Mouse (Mus musculus) C2C12 (cell line): ENCODE measurements around the gene Spry1. TPM values are rescaled to one million over a fixed set of nuclear protein-coding genes. Genes with fewer than 3 reads are reported as not detected.

Source experiments
- H3K27me3 ChIP-seq: one replicate; pipeline ENCODE4 v1.6.1; 2011; ENCODE audit not compliant: control insufficient read depth, insufficient read depth, insufficient read length
- H3K36me3 ChIP-seq: one replicate; pipeline ENCODE4 v1.6.1; 2011; ENCODE audit not compliant: control insufficient read depth, insufficient read depth
- H3K4me3 ChIP-seq: one replicate; pipeline ENCODE4 v1.5.1; 2011; ENCODE audit warnings: mild to moderate bottlenecking, control low read depth; ENCODE audit not compliant: poor library complexity, insufficient read depth, severe bottlenecking
- H3K79me2 ChIP-seq: one replicate; pipeline ENCODE4 v1.6.1; 2011; ENCODE audit not compliant: control insufficient read depth, insufficient read depth
- H3K79me3 ChIP-seq: one replicate; pipeline ENCODE4 v1.6.1; 2011; ENCODE audit warnings: low read depth, control low read depth
- H3ac ChIP-seq: one replicate; pipeline ENCODE3; 2011; ENCODE audit warnings: low read depth; ENCODE audit not compliant: control insufficient read depth, insufficient read length
- CEBPB ChIP-seq: IDR thresholded peaks from one replicate; pipeline ENCODE4 v1.6.1; 2011; ENCODE audit warnings: low read depth, mild to moderate bottlenecking, control low read depth, moderate library complexity
- CTCF ChIP-seq: IDR thresholded peaks from one replicate; pipeline ENCODE4 v1.5.1; 2011; ENCODE audit not compliant: control insufficient read depth, insufficient read depth, insufficient read length
- FOSL1 ChIP-seq: IDR thresholded peaks from one replicate; pipeline ENCODE4 v1.8.0; 2011; ENCODE audit warnings: mild to moderate bottlenecking, low read length; ENCODE audit not compliant: poor library complexity, insufficient read depth, severe bottlenecking
- MAX ChIP-seq: IDR thresholded peaks from one replicate; pipeline ENCODE4 v1.6.1; 2011; ENCODE audit warnings: mild to moderate bottlenecking, control low read depth
- MYOD1 ChIP-seq: IDR thresholded peaks from one replicate; pipeline ENCODE4 v1.6.1; 2011; ENCODE audit warnings: low read depth; ENCODE audit not compliant: control insufficient read depth, insufficient read length
- MYOG ChIP-seq: IDR thresholded peaks from one replicate; pipeline ENCODE4 v1.6.1; 2011; ENCODE audit not compliant: control insufficient read depth, insufficient read length; ENCODE audit errors: extremely low read depth
- USF1 ChIP-seq: IDR thresholded peaks from one replicate; pipeline ENCODE4 v1.6.1; 2011; ENCODE audit warnings: low read depth, mild to moderate bottlenecking, control low read depth, moderate library complexity
- polyA plus RNA-seq: library from polyadenylated mRNA; unstranded; fragments of >200 nt; fragmentation: generic; extraction: Trizol; gene quantifications from one replicate; pipeline ENCODE4 v1.2.1, GENCODE M21; 2012; ENCODE audit warnings: missing spikeins

The Spry1 gene
- polyA plus RNA-seq, 1 experiment: 1.4 TPM

GRCm38 (mm10) chr3:37649281-37649680 is 9.5 kb downstream of the Spry1 start:
- no peak overlapping the region for H3K4me3 ChIP-seq
- no peaks in the 10 kb centered on the region for H3K79me3 ChIP-seq
- no peaks in the 10 kb centered on the region for H3K79me2 ChIP-seq
- no peak overlapping the region for H3ac ChIP-seq
- H3K36me3 ChIP-seq: no peaks in the 10 kb centered on the region
- H3K27me3 ChIP-seq: no peaks in the 10 kb centered on the region
- no peak for TF ChIP-seq USF1
- no peak for TF ChIP-seq CEBPB
- TF ChIP-seq FOSL1: no peak
- no peak for TF ChIP-seq MAX
- no peak for TF ChIP-seq MYOD1

DNA sequence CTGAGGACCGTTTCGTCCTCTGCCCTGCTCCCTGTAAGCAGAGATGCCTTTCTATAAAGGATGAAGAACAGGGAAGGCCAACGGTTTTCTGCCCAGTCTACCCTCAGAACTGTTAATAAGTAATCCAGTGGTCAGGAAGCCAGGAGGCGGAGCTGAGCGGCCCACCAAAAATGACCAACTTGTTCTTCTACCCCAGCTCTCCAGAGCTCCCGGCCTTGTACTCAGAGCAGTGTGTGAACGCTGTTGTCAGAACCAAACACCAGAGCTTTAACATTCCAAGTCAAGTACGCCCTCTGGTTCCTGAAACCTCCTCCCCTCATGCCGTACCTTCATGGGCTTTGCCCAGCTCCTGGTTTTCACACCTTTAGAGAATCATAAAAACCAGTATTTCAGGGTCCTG is 12.8 kb downstream of the Spry1 start:
- no peaks in the 10 kb centered on the region for H3K36me3 ChIP-seq
- TF ChIP-seq CEBPB: no peak
- TF ChIP-seq MYOD1: no peak
- no peak for TF ChIP-seq MYOG
- no peak overlapping the region for H3ac ChIP-seq

DNA sequence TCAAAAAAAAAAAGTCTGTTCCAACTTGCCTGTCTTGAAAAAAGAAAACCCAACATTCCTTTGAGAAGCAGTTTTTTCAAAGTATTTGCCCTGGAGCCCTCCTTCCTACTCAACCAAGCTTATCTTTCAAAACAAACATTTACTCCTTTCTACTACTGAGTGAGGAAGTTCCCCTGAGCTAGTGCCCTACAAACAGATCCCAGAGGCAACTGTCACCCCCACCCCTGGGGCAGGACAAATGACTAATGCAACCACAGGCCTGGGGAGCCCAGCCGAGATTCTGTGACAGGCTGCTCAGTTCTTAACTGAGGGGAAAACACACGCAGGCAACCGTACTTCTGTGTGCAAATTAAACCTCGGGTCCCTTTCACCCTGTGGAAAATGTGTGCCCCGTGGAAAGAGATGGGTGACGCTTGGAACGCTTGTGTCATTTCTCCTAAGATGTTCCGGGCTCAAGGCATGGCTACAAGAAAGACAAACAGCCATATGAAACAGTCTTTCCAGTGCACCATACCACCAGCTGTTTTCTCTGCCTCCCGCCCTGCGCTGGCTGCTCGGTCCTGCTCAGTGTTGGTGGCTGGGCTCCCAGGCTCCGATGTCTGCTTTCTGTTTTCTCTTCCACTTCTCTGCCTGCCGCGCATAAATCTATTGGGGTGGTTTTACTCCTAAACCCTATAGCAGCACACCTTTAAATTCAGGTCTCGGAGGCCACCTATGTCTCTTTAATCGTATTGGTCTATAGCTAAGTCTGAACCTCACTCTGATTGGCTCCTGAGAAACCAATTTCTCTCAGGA is 14.4 kb downstream of the Spry1 start:
- H3K79me2 ChIP-seq: no peaks in the 10 kb centered on the region
- H3K79me3 ChIP-seq: no peaks in the 10 kb centered on the region
- peak overlapping the region; percentile 5 for H3ac ChIP-seq
- no peaks in the 10 kb centered on the region for H3K36me3 ChIP-seq
- no peak for TF ChIP-seq CTCF
- peak; percentile 17 for TF ChIP-seq MYOD1
- no peak for TF ChIP-seq MAX
- no peak for TF ChIP-seq CEBPB
- no peak for TF ChIP-seq USF1
- H3K4me3 ChIP-seq: peak overlapping the region; percentile 23
- H3K27me3 ChIP-seq: no peaks in the 10 kb centered on the region

More for the DNA sequence above, 12.8 kb downstream of the Spry1 start:
- Histone ChIP-seq H3K27me3 (no peaks in the 10 kb centered on the region), H3K4me3 (no peak overlapping the region), H3K79me2 (no peaks in the 10 kb centered on the region), H3K79me3 (no peaks in the 10 kb centered on the region)

DNA sequence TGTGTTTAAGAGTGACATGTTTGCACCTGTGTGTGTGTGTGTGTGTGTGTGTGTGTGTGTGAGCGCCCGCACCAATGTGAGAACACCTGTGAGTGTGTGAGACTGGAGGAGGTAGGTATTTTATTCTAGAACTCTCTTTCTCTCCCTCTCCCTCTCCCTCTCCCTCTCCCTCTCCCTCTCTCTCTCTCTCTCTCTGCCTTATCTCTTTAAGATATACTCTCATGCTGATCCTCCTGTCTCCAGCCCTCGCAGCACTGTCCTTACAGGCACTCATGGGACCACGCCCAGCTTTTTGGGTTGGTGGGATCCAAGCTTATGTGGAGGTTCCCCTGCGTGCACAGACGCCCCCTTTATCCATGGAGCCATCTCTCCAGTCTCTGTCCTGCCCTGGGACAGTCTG is 15.0 kb downstream of the Spry1 start:
- no peak for TF ChIP-seq CTCF
- no peak for TF ChIP-seq MAX
- no peak for TF ChIP-seq USF1
- no peak for TF ChIP-seq MYOG
- no peak for TF ChIP-seq MYOD1
- no peak for TF ChIP-seq FOSL1
- TF ChIP-seq CEBPB: no peak
- H3K27me3 ChIP-seq: no peaks in the 10 kb centered on the region
- H3K79me3 ChIP-seq: no peaks in the 10 kb centered on the region
- H3ac ChIP-seq: no peak overlapping the region
- H3K4me3 ChIP-seq: no peak overlapping the region
- no peaks in the 10 kb centered on the region for H3K79me2 ChIP-seq
- no peaks in the 10 kb centered on the region for H3K36me3 ChIP-seq

- Histone ChIP-seq H3K4me3 (no peak overlapping the region), H3K27me3 (no peaks in the 10 kb centered on the region), H3ac (no peak overlapping the region), H3K36me3 (no peaks in the 10 kb centered on the region), H3K79me3 (no peaks in the 10 kb centered on the region), H3K79me2 (no peaks in the 10 kb centered on the region)
- TF ChIP-seq FOSL1: no peak
- no peak for TF ChIP-seq MYOD1
- no peak for TF ChIP-seq CEBPB
- TF ChIP-seq MYOG: no peak
- no peak for TF ChIP-seq MAX
- TF ChIP-seq USF1: no peak
- TF ChIP-seq CTCF: no peak
Measured at GRCm38 (mm10) chr3:37655933-37656633, 16.3 kb downstream of the Spry1 start.

GRCm38 (mm10) chr3:37657009-37657408 is 17.3 kb downstream of the Spry1 start:
- TF ChIP-seq MYOD1 (no peak), MYOG (no peak), USF1 (no peak), FOSL1 (no peak), CTCF (no peak), CEBPB (no peak), MAX (no peak)
- Histone ChIP-seq H3K36me3 (no peaks in the 10 kb centered on the region), H3K4me3 (no peak overlapping the region), H3ac (no peak overlapping the region), H3K79me3 (no peaks in the 10 kb centered on the region), H3K79me2 (no peaks in the 10 kb centered on the region), H3K27me3 (no peaks in the 10 kb centered on the region)
